ENCODE assay signal across 29 mouse cellular contexts in genomic region chr13:109168556-109169334, GRCm38 (mm10).
A peak's percentile ranks its signal among the peaks of the same experiment; 100 is the strongest.
DNase-seq lines count a peak whose midpoint lies in the region; ATAC-seq lines count a peak whose summit lies in the region.
"Had no signal": no experiment of that assay in that cellular context is flagged by ENCODE, and none has a peak within 500 bp of the region (broad histone marks: within the 10 kb centered on the region; RNA-seq: fewer than 3 reads in every experiment).

No protein-coding gene starts in this region.

- no peak overlapping the region for H3K4me3 ChIP-seq in forebrain, embryonic 14.5 days (ENCODE audit: low read depth, low read length)
- H3K4me3 ChIP-seq in forebrain, embryonic 15.5 days, result no peak overlapping the region
- H3K4me3 ChIP-seq in midbrain, embryonic 12.5 days, result no peak overlapping the region
- H3K4me3 ChIP-seq in midbrain, embryonic 16.5 days (ENCODE audit: low read depth, low read length), result no peak overlapping the region
- H3K4me3 ChIP-seq in hindbrain, embryonic 14.5 days (replicated peaks; ENCODE audit: low read length), result no peak overlapping the region
- H3K4me3 ChIP-seq in midbrain, embryonic 15.5 days, result no peak overlapping the region
- H3K4me3 ChIP-seq: embryonic facial prominence, embryonic 10.5 days; embryonic facial prominence, embryonic 15.5 days; heart, embryonic 13.5 days; limb, embryonic 10.5 days; limb, embryonic 15.5 days; liver, embryonic 13.5 days; myocyte; stomach, embryonic 15.5 days had no signal

- no peaks in the 10 kb centered on the region for H3K4me1 ChIP-seq in forebrain, embryonic 14.5 days (ENCODE audit: control insufficient read depth, insufficient read depth, low read length)
- no peaks in the 10 kb centered on the region for H3K4me1 ChIP-seq in forebrain, embryonic 15.5 days
- H3K4me1 ChIP-seq in midbrain, embryonic 12.5 days, result peaks cover 10% of the 10 kb centered on the region
- H3K4me1 ChIP-seq in midbrain, embryonic 16.5 days (ENCODE audit: control insufficient read depth, insufficient read depth, low read length), result no peaks in the 10 kb centered on the region; the same call in 1 of the 2 replicates
- 0 out of 2 replicates have a peak, but pooled peaks cover 3% of the 10 kb centered on the region for H3K4me1 ChIP-seq in hindbrain, embryonic 14.5 days (replicated peaks; ENCODE audit: control insufficient read depth, insufficient read depth, low read length)
- 0 out of 2 replicates have a peak, but pooled peaks cover 8% of the 10 kb centered on the region for H3K4me1 ChIP-seq in midbrain, embryonic 15.5 days
- H3K4me1 ChIP-seq: embryonic facial prominence, embryonic 10.5 days; embryonic facial prominence, embryonic 15.5 days; limb, embryonic 10.5 days; limb, embryonic 15.5 days; liver, embryonic 13.5 days; stomach, embryonic 15.5 days had no signal

- no peaks in the 10 kb centered on the region for H3K27me3 ChIP-seq in forebrain, embryonic 14.5 days (replicated peaks; ENCODE audit: control insufficient read depth, insufficient read depth, low read length)
- no peaks in the 10 kb centered on the region for H3K27me3 ChIP-seq in forebrain, embryonic 15.5 days
- no peaks in the 10 kb centered on the region for H3K27me3 ChIP-seq in midbrain, embryonic 12.5 days
- H3K27me3 ChIP-seq in midbrain, embryonic 16.5 days (ENCODE audit: control insufficient read depth, insufficient read depth, low read depth, low read length), result no peaks in the 10 kb centered on the region
- no peaks in the 10 kb centered on the region for H3K27me3 ChIP-seq in hindbrain, embryonic 14.5 days (ENCODE audit: control insufficient read depth, insufficient read depth, low read length)
- H3K27me3 ChIP-seq in midbrain, embryonic 15.5 days (replicated peaks), result no peaks in the 10 kb centered on the region
- H3K27me3 ChIP-seq: embryonic facial prominence, embryonic 15.5 days; heart, embryonic 13.5 days; limb, embryonic 15.5 days; liver, embryonic 13.5 days; stomach, embryonic 15.5 days had no signal

- no peaks in the 10 kb centered on the region for H3K36me3 ChIP-seq in forebrain, embryonic 14.5 days (ENCODE audit: control insufficient read depth, insufficient read depth, low read length)
- no peaks in the 10 kb centered on the region for H3K36me3 ChIP-seq in forebrain, embryonic 15.5 days
- no peaks in the 10 kb centered on the region for H3K36me3 ChIP-seq in midbrain, embryonic 12.5 days
- no peaks in the 10 kb centered on the region for H3K36me3 ChIP-seq in midbrain, embryonic 16.5 days (ENCODE audit: control insufficient read depth, insufficient read depth, low read length)
- no peaks in the 10 kb centered on the region for H3K36me3 ChIP-seq in hindbrain, embryonic 14.5 days (replicated peaks; ENCODE audit: control insufficient read depth, insufficient read depth)
- H3K36me3 ChIP-seq in midbrain, embryonic 15.5 days (replicated peaks), result no peaks in the 10 kb centered on the region
- H3K36me3 ChIP-seq: embryonic facial prominence, embryonic 10.5 days; embryonic facial prominence, embryonic 15.5 days; heart, embryonic 13.5 days; limb, embryonic 10.5 days; limb, embryonic 15.5 days; liver, embryonic 13.5 days; stomach, embryonic 15.5 days had no signal

- no peak overlapping the region for H3K27ac ChIP-seq in forebrain, embryonic 14.5 days (ENCODE audit: low read depth, low read length)
- H3K27ac ChIP-seq in forebrain, embryonic 15.5 days (replicated peaks), result no peak overlapping the region
- H3K27ac ChIP-seq in midbrain, embryonic 12.5 days (replicated peaks), result peak overlapping the region; percentile 49; the same call in 1 of the 2 replicates
- H3K27ac ChIP-seq in midbrain, embryonic 16.5 days (ENCODE audit: low read length), result no peak overlapping the region
- no peak overlapping the region for H3K27ac ChIP-seq in hindbrain, embryonic 14.5 days
- H3K27ac ChIP-seq in midbrain, embryonic 15.5 days, result no peak overlapping the region
- H3K27ac ChIP-seq: embryonic facial prominence, embryonic 10.5 days; embryonic facial prominence, embryonic 15.5 days; heart, embryonic 13.5 days; kidney, postnatal 0 days; limb, embryonic 10.5 days; limb, embryonic 15.5 days; liver, embryonic 13.5 days; macrophage; stomach, embryonic 15.5 days had no signal

- WGBS in forebrain, embryonic 14.5 days, result 24% methylated on average over 9 of the region's 9 CpGs
- WGBS in forebrain, embryonic 15.5 days, result 36% methylated on average over 9 of the region's 9 CpGs
- 30% methylated on average over 9 of the region's 9 CpGs for WGBS in midbrain, embryonic 12.5 days
- 25% methylated on average over 9 of the region's 9 CpGs for WGBS in midbrain, embryonic 16.5 days
- WGBS in hindbrain, embryonic 14.5 days, result 21% methylated on average over 9 of the region's 9 CpGs
- WGBS in midbrain, embryonic 15.5 days, result 26% methylated on average over 9 of the region's 9 CpGs

- no peaks in the 10 kb centered on the region for H3K9me3 ChIP-seq in forebrain, embryonic 14.5 days (replicated peaks; ENCODE audit: control insufficient read depth, low read length)
- no peaks in the 10 kb centered on the region for H3K9me3 ChIP-seq in forebrain, embryonic 15.5 days
- no peaks in the 10 kb centered on the region for H3K9me3 ChIP-seq in midbrain, embryonic 12.5 days
- H3K9me3 ChIP-seq in midbrain, embryonic 16.5 days (replicated peaks; ENCODE audit: control insufficient read depth, low read length, poor library complexity, severe bottlenecking), result peaks cover 3% of the 10 kb centered on the region
- peaks cover 7% of the 10 kb centered on the region; the same call in 1 of the 2 replicates for H3K9me3 ChIP-seq in hindbrain, embryonic 14.5 days (ENCODE audit: control insufficient read depth, low read length)
- H3K9me3 ChIP-seq in midbrain, embryonic 15.5 days, result 0 out of 2 replicates have a peak, but pooled peaks cover 3% of the 10 kb centered on the region
- H3K9me3 ChIP-seq: embryonic facial prominence, embryonic 10.5 days; embryonic facial prominence, embryonic 15.5 days; heart, embryonic 13.5 days; limb, embryonic 10.5 days; limb, embryonic 15.5 days; liver, embryonic 13.5 days; stomach, embryonic 15.5 days had no signal

- no peak overlapping the region for H3K9ac ChIP-seq in forebrain, embryonic 14.5 days (ENCODE audit: low read length)
- H3K9ac ChIP-seq in forebrain, embryonic 15.5 days (replicated peaks), result no peak overlapping the region
- no peak overlapping the region for H3K9ac ChIP-seq in midbrain, embryonic 12.5 days (replicated peaks)
- no peak overlapping the region for H3K9ac ChIP-seq in midbrain, embryonic 16.5 days (ENCODE audit: low read depth, low read length)
- H3K9ac ChIP-seq in hindbrain, embryonic 14.5 days, result no peak overlapping the region
- H3K9ac ChIP-seq in midbrain, embryonic 15.5 days, result no peak overlapping the region
- H3K9ac ChIP-seq: embryonic facial prominence, embryonic 15.5 days; heart, embryonic 13.5 days; limb, embryonic 15.5 days; liver, embryonic 13.5 days; stomach, embryonic 15.5 days had no signal

- H3K4me2 ChIP-seq in forebrain, embryonic 14.5 days (ENCODE audit: low read length), result no peak overlapping the region
- H3K4me2 ChIP-seq in forebrain, embryonic 15.5 days (replicated peaks), result no peak overlapping the region
- no peak overlapping the region for H3K4me2 ChIP-seq in midbrain, embryonic 12.5 days (replicated peaks)
- H3K4me2 ChIP-seq in midbrain, embryonic 16.5 days (ENCODE audit: low read length), result no peak overlapping the region
- no peak overlapping the region for H3K4me2 ChIP-seq in hindbrain, embryonic 14.5 days (replicated peaks)
- no peak overlapping the region for H3K4me2 ChIP-seq in midbrain, embryonic 15.5 days
- H3K4me2 ChIP-seq: embryonic facial prominence, embryonic 15.5 days; heart, embryonic 13.5 days; limb, embryonic 15.5 days; liver, embryonic 13.5 days; stomach, embryonic 15.5 days had no signal

- peak; percentile 21 for DNase-seq in forebrain, embryonic 14.5 days (ENCODE audit: low spot score)
- peak; percentile 30 for DNase-seq in hindbrain, embryonic 14.5 days (ENCODE audit: low spot score)
- DNase-seq in left cerebral cortex, postnatal 36 days (ENCODE audit: low spot score in 2 of 2), result no peak
- no peak for DNase-seq in right cerebral cortex, adult 18-20 months
- DNase-seq: adrenal gland, postnatal 14 days; cerebellum, adult 18-20 months; cerebellum, postnatal 10 days; gastrocnemius, postnatal 10 days; heart, postnatal 10 days; kidney, adult 8-10 months; layer of hippocampus, postnatal 36 days; liver, embryonic 13.5 days; lung, adult 2 months; lung, postnatal 10 days; right cerebral cortex, postnatal 25 days had no signal

- intact Hi-C loops in left cerebral cortex, postnatal 36 days (cut with DNase I), result no loop called here

- 0 out of 2 replicates have a peak, but pooled peaks have one; percentile 37 for ATAC-seq in forebrain, embryonic 14.5 days
- no peak for ATAC-seq in forebrain, embryonic 15.5 days (replicated peaks)
- ATAC-seq in midbrain, embryonic 12.5 days (ENCODE audit: low FRiP score, low read depth), result peak; percentile 81
- ATAC-seq in midbrain, embryonic 16.5 days, result no peak
- peak; percentile 27; the same call in 1 of the 2 replicates for ATAC-seq in hindbrain, embryonic 14.5 days (ENCODE audit: low FRiP score)
- 0 out of 2 replicates have a peak, but pooled peaks have one; percentile 24 for ATAC-seq in midbrain, embryonic 15.5 days (replicated peaks)
- ATAC-seq: CD4-positive, CD25-positive, alpha-beta regulatory T cell, adult 4 months had no signal

Comparison
In these comparisons a context has a peak if more than half of its experiments do, and no peak if none do; other contexts are left out.
1. ATAC-seq: peak in forebrain, embryonic 14.5 days (single experiment), midbrain, embryonic 12.5 days (single experiment), hindbrain, embryonic 14.5 days (single experiment) and midbrain, embryonic 15.5 days (single experiment); none in forebrain, embryonic 15.5 days (single experiment) and midbrain, embryonic 16.5 days (single experiment).
2. DNase-seq: peak in forebrain, embryonic 14.5 days (single experiment) and hindbrain, embryonic 14.5 days (single experiment); none in left cerebral cortex, postnatal 36 days (0 of 2) and right cerebral cortex, adult 18-20 months (single experiment).